Mouse (Mus musculus) lung, postnatal 10 days (tissue): ENCODE results near the gene Ercc4.

Experiments used
- DNase-seq: peaks from one replicate; pipeline ENCODE4 v3.0.0; 2021

The Ercc4 gene

GRCm38 (mm10) chr16:13149950-13150349 is 40.5 kb downstream of the Ercc4 start:
- no peak for DNase-seq

- no peak for DNase-seq
Measured at GRCm38 (mm10) chr16:13150790-13151189, 41.3 kb downstream of the Ercc4 start.

- DNase-seq: no peak
Measured at GRCm38 (mm10) chr16:13152475-13152874, 43.0 kb downstream of the Ercc4 start.

- no peak for DNase-seq
Measured at GRCm38 (mm10) chr16:13153215-13153614, 43.7 kb downstream of the Ercc4 start.

GRCm38 (mm10) chr16:13154352-13154751 is 44.9 kb downstream of the Ercc4 start:
- no peak for DNase-seq

GRCm38 (mm10) chr16:13157314-13157713 is 47.8 kb downstream of the Ercc4 start:
- no peak for DNase-seq

GRCm38 (mm10) chr16:13158153-13158670 is 48.7 kb downstream of the Ercc4 start:
- no peak for DNase-seq

- peak; percentile 73 for DNase-seq
Measured at GRCm38 (mm10) chr16:13158906-13159889, 49.7 kb downstream of the Ercc4 start.

GRCm38 (mm10) chr16:13159927-13160644 is 50.6 kb downstream of the Ercc4 start:
- peak; percentile 95 for DNase-seq

- DNase-seq: no peak
Measured at GRCm38 (mm10) chr16:13161516-13161915, 52.0 kb downstream of the Ercc4 start.

GRCm38 (mm10) chr16:13167731-13168130 is 58.2 kb downstream of the Ercc4 start:
- no peak for DNase-seq

GRCm38 (mm10) chr16:13173055-13173742 is 63.7 kb downstream of the Ercc4 start:
- peak; percentile 25 for DNase-seq

GRCm38 (mm10) chr16:13182526-13182925 is 73.0 kb downstream of the Ercc4 start:
- no peak for DNase-seq

- DNase-seq: no peak
Measured at GRCm38 (mm10) chr16:13183182-13183742, 73.8 kb downstream of the Ercc4 start.

- DNase-seq: no peak
Measured at GRCm38 (mm10) chr16:13184381-13184780, 74.9 kb downstream of the Ercc4 start.

GRCm38 (mm10) chr16:13189430-13190107 is 80.1 kb downstream of the Ercc4 start:
- peak; percentile 89 for DNase-seq

GRCm38 (mm10) chr16:13190471-13190870 is 81.0 kb downstream of the Ercc4 start:
- peak; percentile 21 for DNase-seq

GRCm38 (mm10) chr16:13191166-13191565 is 81.7 kb downstream of the Ercc4 start:
- no peak for DNase-seq

- DNase-seq: peak; percentile 50
Measured at GRCm38 (mm10) chr16:13193663-13194071, 84.2 kb downstream of the Ercc4 start.

- DNase-seq: no peak
Measured at GRCm38 (mm10) chr16:13194882-13195281, 85.4 kb downstream of the Ercc4 start.

- no peak for DNase-seq
Measured at GRCm38 (mm10) chr16:13196626-13197025, 87.1 kb downstream of the Ercc4 start.

GRCm38 (mm10) chr16:13197293-13197692 is 87.8 kb downstream of the Ercc4 start:
- DNase-seq: peak; percentile 51
